Mouse (Mus musculus): ENCODE measurements around the gene Plxdc1. TPM values are rescaled to one million over a fixed set of nuclear protein-coding genes. Genes with fewer than 3 reads are reported as not detected.
A peak's percentile ranks its signal among the peaks of the same experiment; 100 is the strongest.

The Plxdc1 gene
- polyA plus RNA-seq, 1 experiment from 2014 or later = 0.11 TPM

DNA sequence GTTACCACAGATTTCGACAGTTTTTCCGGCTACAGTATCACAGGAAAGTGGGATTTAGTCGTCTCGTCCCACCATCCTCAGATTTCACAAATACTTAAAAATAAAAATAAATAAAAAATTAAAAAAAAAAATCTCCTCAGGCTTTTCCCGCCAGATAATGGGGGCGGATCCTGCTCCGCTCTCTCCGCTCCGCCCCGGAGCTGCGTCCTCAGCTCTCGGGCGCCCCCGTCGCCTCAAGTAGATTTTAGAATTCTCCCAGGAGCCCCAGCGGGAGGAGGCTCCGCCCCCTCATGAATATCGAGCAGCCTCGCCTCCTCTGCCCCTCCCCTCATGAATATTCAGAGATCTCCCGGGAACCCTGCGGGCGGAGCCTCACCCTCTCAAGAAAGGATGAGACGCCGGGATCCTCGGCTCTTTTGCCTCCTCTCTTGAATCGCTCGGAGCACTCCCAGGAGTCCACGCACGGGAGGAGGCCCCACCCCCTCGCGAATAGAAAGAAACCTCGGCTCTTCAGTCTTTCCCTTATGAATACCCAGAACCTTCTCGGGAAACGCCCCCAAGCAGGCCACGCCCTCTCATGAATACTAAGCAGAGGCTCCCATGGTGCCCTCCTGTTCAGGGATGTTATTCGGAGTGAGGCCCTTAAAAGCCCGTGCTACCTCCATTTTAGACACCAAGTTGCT, 102.2 kb downstream of the Plxdc1 start, which contains the start of gene Fbxo47:
TSS of gene Fbxo47 (minus strand) at position 237 of the 683 bp plus-strand sequence.
- Histone ChIP-seq H3K9me3 (no peaks in the 10 kb centered on the region), H3K4me1 (peaks cover 6% of the 10 kb centered on the region), H3K4me3 (peak within 1 kb of the TSS; percentile 68), H3K27me3 (ENCODE audit: poor library complexity, severe bottlenecking) (no peaks in the 10 kb centered on the region), H3K27ac (peak within 1 kb of the TSS; percentile 91), H3K36me3 (replicated peaks) (no peaks in the 10 kb centered on the region)
- under 1% methylated on average over 37 of the region's 37 CpGs for WGBS
- DNase-seq (ENCODE audit: extremely low spot score, low spot score) = peak; percentile 96

DNA sequence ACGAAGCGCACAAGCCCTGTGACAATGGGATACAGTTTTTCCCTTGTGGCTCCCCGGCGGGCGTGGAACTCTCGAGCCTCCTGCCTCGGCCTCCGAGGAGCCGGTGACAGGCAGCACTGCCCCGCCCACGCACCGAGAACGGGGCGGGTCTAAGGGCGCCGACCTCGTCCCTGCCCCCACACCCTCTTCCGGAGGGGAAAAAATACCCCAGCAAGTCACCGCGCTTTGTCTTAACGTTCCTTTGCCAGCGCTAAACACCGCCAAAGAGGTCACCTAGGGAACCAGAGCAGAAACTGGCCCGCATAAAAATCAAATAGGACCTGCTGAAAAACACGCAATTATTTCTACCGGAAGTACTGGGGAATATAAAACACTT, 102.7 kb downstream of the Plxdc1 start:
- DNase-seq (ENCODE audit: extremely low spot score, low spot score) = peak; percentile 75
- 7% methylated on average over 26 of the region's 26 CpGs for WGBS

DNA sequence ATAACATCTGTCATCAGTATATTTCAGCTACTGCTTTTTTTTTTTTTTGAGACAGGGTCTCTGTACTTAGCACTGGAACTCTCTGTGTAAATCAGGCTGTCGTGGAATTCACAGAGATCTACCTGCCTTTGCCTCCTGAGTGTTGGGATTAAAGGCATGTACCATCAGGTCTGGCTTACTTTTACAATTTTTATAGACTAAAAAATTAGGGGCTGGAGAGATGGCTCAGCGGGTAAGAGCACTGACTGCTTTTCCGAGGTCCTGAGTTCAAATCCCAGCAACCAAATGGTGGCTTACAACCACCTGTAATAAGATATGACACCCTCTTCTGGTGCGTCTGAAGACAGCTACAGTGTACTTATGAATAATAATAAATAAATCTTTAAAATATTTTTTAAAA, 105.9 kb downstream of the Plxdc1 start:
- no peak overlapping the region for H3K4me3 ChIP-seq
- H3K27ac ChIP-seq = no peak overlapping the region
- no peaks in the 10 kb centered on the region for H3K9me3 ChIP-seq
- H3K36me3 ChIP-seq (replicated peaks) = no peaks in the 10 kb centered on the region
- H3K27me3 ChIP-seq (ENCODE audit: poor library complexity, severe bottlenecking) = no peaks in the 10 kb centered on the region
- peaks cover 6% of the 10 kb centered on the region for H3K4me1 ChIP-seq
- 95% methylated on average over 4 of the region's 4 CpGs for WGBS
- no peak for DNase-seq (ENCODE audit: extremely low spot score, low spot score)

More for the DNA sequence above, 102.7 kb downstream of the Plxdc1 start:
- Histone ChIP-seq H3K27ac (peak overlapping the region; percentile 91), H3K9me3 (no peaks in the 10 kb centered on the region), H3K27me3 (ENCODE audit: poor library complexity, severe bottlenecking) (no peaks in the 10 kb centered on the region), H3K4me1 (peaks cover 6% of the 10 kb centered on the region), H3K4me3 (peak overlapping the region; percentile 68), H3K36me3 (replicated peaks) (no peaks in the 10 kb centered on the region)

DNA sequence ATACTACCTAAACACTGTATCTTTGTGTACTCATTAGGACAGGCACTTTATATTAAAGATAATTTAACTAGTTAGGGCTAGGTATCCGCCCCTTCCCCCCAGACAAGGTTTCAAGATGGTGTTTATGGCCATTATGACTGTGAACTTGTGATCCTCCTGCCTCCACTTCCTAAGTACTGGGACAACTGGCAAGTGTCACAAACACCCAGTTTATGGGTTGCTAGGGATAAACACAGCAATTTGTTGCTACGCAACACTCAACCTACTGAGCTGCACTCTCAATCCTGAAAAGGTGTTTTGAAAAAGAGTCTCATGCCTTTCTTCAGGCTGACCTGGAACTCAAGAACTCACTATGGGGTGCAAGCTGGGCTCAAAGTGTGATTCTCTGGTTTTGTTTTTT, 108.9 kb downstream of the Plxdc1 start:
- Histone ChIP-seq H3K27me3 (ENCODE audit: poor library complexity, severe bottlenecking) (no peaks in the 10 kb centered on the region), H3K4me3 (no peak overlapping the region), H3K4me1 (no peaks in the 10 kb centered on the region), H3K9me3 (no peaks in the 10 kb centered on the region), H3K27ac (no peak overlapping the region), H3K36me3 (replicated peaks) (no peaks in the 10 kb centered on the region)
- 82% methylated on average over 2 of the region's 2 CpGs for WGBS
- no peak for DNase-seq (ENCODE audit: extremely low spot score, low spot score)

DNA sequence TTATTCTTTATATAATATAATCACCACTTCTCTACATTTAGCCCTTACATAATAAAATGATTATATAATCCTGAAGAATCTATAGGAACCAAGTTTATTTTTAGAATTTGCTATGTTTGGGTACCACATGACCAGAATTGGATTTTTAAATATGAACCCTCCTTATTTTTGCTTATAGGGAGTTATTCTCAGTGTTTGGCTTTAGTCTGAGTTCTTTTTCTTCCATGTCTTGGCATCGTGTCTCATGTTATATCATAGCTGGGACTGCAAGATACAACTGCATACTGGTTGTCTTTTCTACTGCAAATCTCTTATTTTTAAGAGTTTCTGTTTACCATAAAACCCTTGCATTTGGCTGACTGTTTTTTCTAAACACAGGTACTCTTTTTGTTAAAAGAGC, 111.8 kb downstream of the Plxdc1 start:
- Histone ChIP-seq H3K4me3 (no peak overlapping the region), H3K9me3 (no peaks in the 10 kb centered on the region), H3K36me3 (replicated peaks) (no peaks in the 10 kb centered on the region), H3K4me1 (no peaks in the 10 kb centered on the region), H3K27me3 (ENCODE audit: poor library complexity, severe bottlenecking) (no peaks in the 10 kb centered on the region), H3K27ac (no peak overlapping the region)
- DNase-seq (ENCODE audit: extremely low spot score, low spot score) = no peak
- WGBS = 91% methylated on average over 1 of the region's 1 CpGs

Small RNAs within 50 kb of the gene (microRNA-seq; reads per million reads assigned to microRNA genes)
- gene Gm22461 = not detected
- gene Gm27597 = not detected

Other genes starting within 250 kb of the Plxdc1 start
- gene Pip4k2b, start 241.7 kb downstream of the Plxdc1 start, polyA plus RNA-seq (2016; fragmentation: Nextera tagmentation; extraction: Ambion mirVana) = 1.3 and 2.1 TPM in 2 replicates
- gene Cwc25, start 219.9 kb downstream of the Plxdc1 start, polyA plus RNA-seq (2016; fragmentation: Nextera tagmentation; extraction: Ambion mirVana) = 20.3 and 22.0 TPM in 2 replicates
- 0.73 TPM in 1 of 2 replicates, not detected in the other for gene 1700001P01Rik, start 210.5 kb downstream of the Plxdc1 start, polyA plus RNA-seq (2016; fragmentation: Nextera tagmentation; extraction: Ambion mirVana)
- gene Rpl23, start 204.0 kb downstream of the Plxdc1 start, polyA plus RNA-seq (2016; fragmentation: Nextera tagmentation; extraction: Ambion mirVana) = 449 and 492 TPM in 2 replicates
- 85.5 and 87.3 TPM in 2 replicates for gene Lasp1, start 187.4 kb downstream of the Plxdc1 start, polyA plus RNA-seq (2016; fragmentation: Nextera tagmentation; extraction: Ambion mirVana)
- gene B230217C12Rik, start 145.7 kb downstream of the Plxdc1 start, polyA plus RNA-seq (2016; fragmentation: Nextera tagmentation; extraction: Ambion mirVana) = 13.3 and 15.9 TPM in 2 replicates
- 0.64 and 0.91 TPM in 2 replicates for gene Fbxo47, start 102.3 kb downstream of the Plxdc1 start, polyA plus RNA-seq (2016; fragmentation: Nextera tagmentation; extraction: Ambion mirVana)
- gene Arl5c, start 9.7 kb upstream of the Plxdc1 start, polyA plus RNA-seq (2016; fragmentation: Nextera tagmentation; extraction: Ambion mirVana) = 15.2 and 17.6 TPM in 2 replicates
- gene Cacnb1, start 36.6 kb upstream of the Plxdc1 start, polyA plus RNA-seq (2016; fragmentation: Nextera tagmentation; extraction: Ambion mirVana) = 5.3 and 6.0 TPM in 2 replicates
- 1,192 and 1,195 TPM in 2 replicates for gene Rpl19, start 40.3 kb upstream of the Plxdc1 start, polyA plus RNA-seq (2016; fragmentation: Nextera tagmentation; extraction: Ambion mirVana)
- 0.32 and 0.42 TPM in 2 replicates for gene Stac2, start 67.0 kb upstream of the Plxdc1 start, polyA plus RNA-seq (2016; fragmentation: Nextera tagmentation; extraction: Ambion mirVana)
- 16.9 and 18.3 TPM in 2 replicates for gene Fbxl20, start 164.0 kb upstream of the Plxdc1 start, polyA plus RNA-seq (2016; fragmentation: Nextera tagmentation; extraction: Ambion mirVana)
- 77.9 and 78.5 TPM in 2 replicates for gene Med1, start 206.8 kb upstream of the Plxdc1 start, polyA plus RNA-seq (2016; fragmentation: Nextera tagmentation; extraction: Ambion mirVana)
- gene Cdk12, start 216.6 kb upstream of the Plxdc1 start, polyA plus RNA-seq (2016; fragmentation: Nextera tagmentation; extraction: Ambion mirVana) = 12.7 and 13.0 TPM in 2 replicates

All from forebrain, embryonic 10.5 days (tissue).